Mouse (Mus musculus): ENCODE measurements at regions not wholly inside any gene's neighbourhood (a gene's known extent, or its start where the extent isn't known, plus 50 kb on each side); places are given as distances from the start of the nearest gene placed in this dataset.

DNA sequence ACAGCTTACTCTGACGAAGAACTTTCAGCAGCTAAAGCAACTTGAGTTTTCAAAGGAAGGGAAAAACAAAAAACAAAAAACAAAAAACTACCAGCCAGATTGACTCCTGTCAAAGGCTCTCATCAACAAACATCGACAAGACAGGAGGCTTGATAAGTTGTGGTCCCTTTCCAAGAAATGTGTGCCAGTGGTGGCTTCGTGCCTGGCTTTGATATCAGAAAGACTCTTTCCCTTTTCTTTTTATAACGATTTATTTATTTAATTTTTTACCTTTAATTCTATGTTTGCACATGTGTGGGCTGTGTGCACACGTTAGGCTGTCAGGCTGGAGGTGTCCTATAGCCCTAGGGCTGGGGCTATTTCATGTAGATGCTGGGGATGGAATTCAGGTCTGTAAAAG lies 60.4 kb downstream of the Dact1 start:
- 44% methylated on average over 5 of the region's 5 CpGs for WGBS
- H3K36me3 ChIP-seq (ENCODE audit: control insufficient read depth, insufficient read depth, low read length) = no peaks in the 10 kb centered on the region
- H3K27me3 ChIP-seq (ENCODE audit: control insufficient read depth, insufficient read depth, low read length) = no peaks in the 10 kb centered on the region
- no peaks in the 10 kb centered on the region for H3K79me2 ChIP-seq (replicated peaks; ENCODE audit: control insufficient read depth, insufficient read depth, low read length)
- TF ChIP-seq CTCF (IDR thresholded peaks at IDR 0.05) (no peak), EP300 (IDR thresholded peaks at IDR 0.05; ENCODE audit: insufficient read depth, low read depth, low read length) (no peak), POLR2A (IDR thresholded peaks at IDR 0.05; ENCODE audit: insufficient read depth, low read depth, low read length) (no peak)
- H3K27ac ChIP-seq = no peak overlapping the region
- peaks cover 2% of the 10 kb centered on the region for H3K4me1 ChIP-seq (ENCODE audit: control insufficient read depth, insufficient read depth, low read length)
- no peak for DNase-seq
- H3K9ac ChIP-seq (ENCODE audit: low read depth, low read length) = no peak overlapping the region
- intact Hi-C loops (cut with DNase I) = no loop called here
- H3K4me3 ChIP-seq = no peak overlapping the region

DNA sequence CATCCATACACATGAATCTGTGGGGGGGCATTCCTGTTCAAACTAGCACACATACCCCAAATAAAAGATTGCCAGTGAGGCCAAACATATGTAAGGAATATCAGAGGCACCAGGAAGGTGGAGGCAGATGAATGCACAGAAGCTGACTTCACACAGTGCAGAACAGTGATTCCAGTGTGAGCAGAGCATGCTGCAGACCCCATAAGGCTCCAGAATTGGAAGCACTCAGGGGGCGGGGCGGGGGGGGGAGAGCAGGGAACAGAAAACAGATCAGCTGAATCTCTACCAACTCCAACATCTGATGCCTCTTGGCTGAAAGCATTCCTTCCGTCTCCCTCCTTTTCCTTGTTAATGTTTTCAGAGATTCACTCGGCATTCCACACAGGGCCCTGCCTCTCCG lies 62.3 kb downstream of the Dact1 start:
- H3K27ac ChIP-seq = no peak overlapping the region
- H3K4me3 ChIP-seq = no peak overlapping the region
- H3K27me3 ChIP-seq (ENCODE audit: control insufficient read depth, insufficient read depth, low read length) = no peaks in the 10 kb centered on the region
- no peaks in the 10 kb centered on the region for H3K4me1 ChIP-seq (ENCODE audit: control insufficient read depth, insufficient read depth, low read length)
- 62% methylated on average over 5 of the region's 5 CpGs for WGBS
- TF ChIP-seq CTCF (IDR thresholded peaks at IDR 0.05) (no peak), POLR2A (IDR thresholded peaks at IDR 0.05; ENCODE audit: insufficient read depth, low read depth, low read length) (no peak), EP300 (IDR thresholded peaks at IDR 0.05; ENCODE audit: insufficient read depth, low read depth, low read length) (no peak)
- intact Hi-C loops (cut with DNase I) = no loop called here
- H3K79me2 ChIP-seq (replicated peaks; ENCODE audit: control insufficient read depth, insufficient read depth, low read length) = no peaks in the 10 kb centered on the region
- DNase-seq = no peak
- H3K9ac ChIP-seq (ENCODE audit: low read depth, low read length) = no peak overlapping the region
- H3K36me3 ChIP-seq (ENCODE audit: control insufficient read depth, insufficient read depth, low read length) = no peaks in the 10 kb centered on the region

DNA sequence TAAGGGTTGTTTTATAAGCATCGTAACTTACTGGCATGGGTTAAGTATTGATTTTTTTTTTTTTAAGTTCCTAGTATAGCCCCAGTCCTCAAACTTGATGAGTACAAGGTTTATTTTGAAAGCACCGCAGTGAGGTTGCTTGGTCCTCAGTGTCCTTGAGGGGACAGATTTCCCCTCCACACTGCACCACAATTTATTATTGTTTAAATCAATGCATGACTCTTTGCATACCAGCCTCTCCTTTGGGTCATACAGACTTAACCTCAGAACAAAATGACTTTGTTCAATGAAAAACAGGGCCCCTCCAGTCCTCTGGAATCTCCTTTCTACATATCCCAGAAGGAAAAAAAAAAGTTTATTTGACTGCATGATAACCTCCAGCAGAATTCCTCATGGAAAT lies 63.9 kb downstream of the Dact1 start:
- Histone ChIP-seq H3K4me3 (no peak overlapping the region), H3K9ac (ENCODE audit: low read depth, low read length) (no peak overlapping the region), H3K36me3 (ENCODE audit: control insufficient read depth, insufficient read depth, low read length) (no peaks in the 10 kb centered on the region), H3K27me3 (ENCODE audit: control insufficient read depth, insufficient read depth, low read length) (no peaks in the 10 kb centered on the region), H3K79me2 (replicated peaks; ENCODE audit: control insufficient read depth, insufficient read depth, low read length) (no peaks in the 10 kb centered on the region), H3K27ac (no peak overlapping the region), H3K4me1 (ENCODE audit: control insufficient read depth, insufficient read depth, low read length) (no peaks in the 10 kb centered on the region)
- intact Hi-C loops (cut with DNase I) = no loop called here
- no peak for DNase-seq
- no peak for TF ChIP-seq CTCF (IDR thresholded peaks at IDR 0.05)
- TF ChIP-seq EP300 (IDR thresholded peaks at IDR 0.05; ENCODE audit: insufficient read depth, low read depth, low read length) = no peak
- WGBS = 78% methylated on average over 2 of the region's 2 CpGs

DNA sequence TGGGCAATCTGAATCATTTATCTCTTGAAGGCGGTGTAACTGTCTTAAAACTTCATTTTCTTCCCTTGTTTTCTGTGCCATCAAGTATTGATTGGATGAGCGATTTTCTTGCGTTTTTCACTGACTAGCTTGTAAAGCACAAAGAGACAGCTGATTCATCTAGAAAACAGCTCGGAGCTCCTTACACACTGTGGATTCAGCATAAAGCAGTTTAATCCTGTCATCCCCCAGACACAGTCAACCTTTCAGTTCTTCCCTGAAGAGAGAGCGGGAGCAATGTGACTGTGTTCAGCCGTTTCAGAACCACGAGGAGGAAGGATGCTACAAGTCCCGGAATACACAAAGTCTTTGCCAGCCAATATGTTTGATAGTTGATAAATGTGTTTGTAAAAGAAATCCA lies 66.8 kb downstream of the Dact1 start:
- Histone ChIP-seq H3K27me3 (ENCODE audit: control insufficient read depth, insufficient read depth, low read length) (no peaks in the 10 kb centered on the region), H3K9ac (ENCODE audit: low read depth, low read length) (no peak overlapping the region), H3K79me2 (replicated peaks; ENCODE audit: control insufficient read depth, insufficient read depth, low read length) (no peaks in the 10 kb centered on the region), H3K27ac (no peak overlapping the region), H3K36me3 (ENCODE audit: control insufficient read depth, insufficient read depth, low read length) (no peaks in the 10 kb centered on the region), H3K4me3 (no peak overlapping the region), H3K4me1 (ENCODE audit: control insufficient read depth, insufficient read depth, low read length) (no peaks in the 10 kb centered on the region; the same call in 1 of the 2 replicates)
- intact Hi-C loops (cut with DNase I) = no loop called here
- no peak for TF ChIP-seq POLR2A (IDR thresholded peaks at IDR 0.05; ENCODE audit: insufficient read depth, low read depth, low read length)
- TF ChIP-seq EP300 (IDR thresholded peaks at IDR 0.05; ENCODE audit: insufficient read depth, low read depth, low read length) = no peak
- no peak for TF ChIP-seq CTCF (IDR thresholded peaks at IDR 0.05)
- DNase-seq = no peak
- 54% methylated on average over 8 of the region's 8 CpGs for WGBS

DNA sequence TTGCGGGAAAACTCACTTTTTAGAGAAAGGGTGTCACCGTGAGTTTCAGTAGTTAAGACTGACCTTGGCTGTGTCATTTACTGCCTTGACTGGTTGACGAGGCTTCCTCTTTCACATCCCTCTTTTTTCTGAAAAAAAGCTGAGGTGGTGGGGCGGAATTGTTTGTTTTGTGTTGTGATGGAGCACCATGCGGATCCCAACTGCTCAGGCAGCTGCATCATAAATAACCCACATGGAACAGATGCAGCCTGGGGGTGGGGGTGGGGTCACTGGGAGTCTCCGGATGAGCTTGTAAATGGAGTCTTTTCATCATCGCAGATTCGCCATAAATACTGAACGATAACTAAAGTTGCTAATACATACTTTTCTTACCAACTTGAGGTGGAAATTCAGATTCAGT lies 67.3 kb downstream of the Dact1 start:
- no peak overlapping the region for H3K27ac ChIP-seq
- H3K4me1 ChIP-seq (ENCODE audit: control insufficient read depth, insufficient read depth, low read length) = no peaks in the 10 kb centered on the region; the same call in 1 of the 2 replicates
- no peaks in the 10 kb centered on the region for H3K79me2 ChIP-seq (replicated peaks; ENCODE audit: control insufficient read depth, insufficient read depth, low read length)
- 69% methylated on average over 9 of the region's 9 CpGs for WGBS
- DNase-seq = no peak
- no peaks in the 10 kb centered on the region for H3K27me3 ChIP-seq (ENCODE audit: control insufficient read depth, insufficient read depth, low read length)
- intact Hi-C loops (cut with DNase I) = no loop called here
- no peak overlapping the region for H3K9ac ChIP-seq (ENCODE audit: low read depth, low read length)
- no peak for TF ChIP-seq CTCF (IDR thresholded peaks at IDR 0.05)
- TF ChIP-seq EP300 (IDR thresholded peaks at IDR 0.05; ENCODE audit: insufficient read depth, low read depth, low read length) = no peak
- TF ChIP-seq POLR2A (IDR thresholded peaks at IDR 0.05; ENCODE audit: insufficient read depth, low read depth, low read length) = no peak
- no peaks in the 10 kb centered on the region for H3K36me3 ChIP-seq (ENCODE audit: control insufficient read depth, insufficient read depth, low read length)
- no peak overlapping the region for H3K4me3 ChIP-seq

DNA sequence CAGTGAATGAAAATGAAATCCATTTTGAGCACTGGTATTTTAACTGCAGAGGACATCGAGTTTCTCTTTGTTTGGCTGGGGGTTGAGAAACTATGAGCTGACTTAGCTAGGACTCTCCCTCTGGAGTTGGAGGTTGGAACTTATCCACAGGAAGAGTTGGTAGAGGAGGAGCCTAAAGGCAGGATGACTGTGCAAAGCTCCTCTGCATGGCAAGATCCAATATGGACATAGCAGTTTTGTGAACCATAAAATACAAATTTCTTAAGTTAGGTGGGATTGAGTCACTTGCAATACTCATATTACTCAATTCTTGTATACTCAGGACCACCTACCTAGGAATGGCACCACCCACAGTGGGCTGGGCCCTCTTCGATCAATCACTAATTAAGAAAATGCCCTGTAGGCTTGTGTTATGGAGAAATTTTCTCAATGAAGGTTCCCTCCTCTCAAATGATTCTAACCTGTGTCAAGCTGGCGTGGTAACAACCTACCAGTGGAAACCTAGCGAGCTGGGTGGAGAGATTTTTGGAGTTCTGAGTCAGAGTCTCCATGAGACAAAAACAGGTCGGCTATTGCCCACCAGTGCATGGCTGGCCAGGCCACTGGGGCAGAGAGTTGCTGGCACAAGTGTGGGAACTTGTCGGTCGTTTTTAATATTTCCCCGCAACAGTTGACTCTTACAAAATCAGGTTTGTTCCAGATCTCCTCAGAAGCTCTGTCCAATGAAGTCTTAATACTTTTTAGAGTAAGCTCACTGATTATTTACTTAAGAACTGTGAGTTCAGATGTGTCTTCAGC lies 70.1 kb downstream of the Dact1 start:
- DNase-seq = no peak
- TF ChIP-seq EP300 (IDR thresholded peaks at IDR 0.05; ENCODE audit: insufficient read depth, low read depth, low read length) = no peak
- TF ChIP-seq POLR2A (IDR thresholded peaks at IDR 0.05; ENCODE audit: insufficient read depth, low read depth, low read length) = no peak
- TF ChIP-seq CTCF (IDR thresholded peaks at IDR 0.05) = no peak
- WGBS = 83% methylated on average over 8 of the region's 8 CpGs
- H3K79me2 ChIP-seq (replicated peaks; ENCODE audit: control insufficient read depth, insufficient read depth, low read length) = no peaks in the 10 kb centered on the region
- no peak overlapping the region for H3K9ac ChIP-seq (ENCODE audit: low read depth, low read length)
- no peaks in the 10 kb centered on the region for H3K36me3 ChIP-seq (ENCODE audit: control insufficient read depth, insufficient read depth, low read length)
- no peak overlapping the region for H3K27ac ChIP-seq
- H3K27me3 ChIP-seq (ENCODE audit: control insufficient read depth, insufficient read depth, low read length) = no peaks in the 10 kb centered on the region
- no peaks in the 10 kb centered on the region; the same call in 1 of the 2 replicates for H3K4me1 ChIP-seq (ENCODE audit: control insufficient read depth, insufficient read depth, low read length)
- intact Hi-C loops (cut with DNase I) = loop anchor here (5.0 kb wide), 1 partner anchor 42 kb away; no protein-coding TSS in a partner anchor
- no peak overlapping the region for H3K4me3 ChIP-seq
